Mouse (Mus musculus) embryonic fibroblast, embryonic 13.5 days (primary cell): Measurements from ENCODE around the gene Sinhcaf. TPM values are rescaled to one million over a fixed set of nuclear protein-coding genes. Genes with fewer than 3 reads are reported as not detected.

Source experiments
- H3K27ac ChIP-seq: 2 replicates; pipeline ENCODE4 v1.5.1; 2012; ENCODE audit warnings: low read length, control low read depth, inconsistent platforms; ENCODE audit not compliant: insufficient read depth
- H3K4me1 ChIP-seq: 2 replicates; pipeline ENCODE4 v1.6.1; 2011; ENCODE audit warnings: low read length; ENCODE audit not compliant: control insufficient read depth, insufficient read depth
- H3K4me3 ChIP-seq: 2 replicates; pipeline ENCODE4 v1.5.1; 2011; ENCODE audit warnings: mild to moderate bottlenecking, control low read depth, low read length; ENCODE audit not compliant: insufficient read depth
- CTCF ChIP-seq: IDR thresholded peaks from 2 replicates; pipeline ENCODE4 v1.5.1; 2011; ENCODE audit warnings: mild to moderate bottlenecking, control low read depth, low read length, moderate library complexity, borderline replicate concordance; ENCODE audit not compliant: insufficient read depth
- POLR2A ChIP-seq: IDR thresholded peaks from 2 replicates; pipeline ENCODE4 v1.6.1; 2011; ENCODE audit warnings: low read depth, mild to moderate bottlenecking, control low read depth, low read length, moderate library complexity
- polyA plus RNA-seq: library from polyadenylated mRNA; stranded (reverse); fragments of >200 nt; gene quantifications from 2 replicates; pipeline ENCODE4 v1.2.4, GENCODE M21; 2011; ENCODE audit warnings: low read depth; ENCODE audit not compliant: missing spikeins, insufficient read length

Gene Sinhcaf
- polyA plus RNA-seq, 1 experiment = 22.9 TPM

- Histone ChIP-seq H3K27ac (peak within 1 kb of the TSS; percentile 36), H3K4me1 (no peaks in the 10 kb centered on the region), H3K4me3 (peak within 1 kb of the TSS; percentile 52)
- TF ChIP-seq CTCF (no peak), POLR2A (peak; percentile 98)
Observed at GRCm38 (mm10) chr6:148895773-148896506, 50.3 kb downstream of the Sinhcaf start, which contains the start of gene Caprin2. TSS of gene Caprin2 (minus strand) at chr6:148896237.

GRCm38 (mm10) chr6:148894888-148895772 is 51.1 kb downstream of the Sinhcaf start:
- no peaks in the 10 kb centered on the region for H3K4me1 ChIP-seq
- H3K4me3 ChIP-seq = peak overlapping the region; percentile 52
- TF ChIP-seq POLR2A (no peak), CTCF (no peak)
- H3K27ac ChIP-seq = no peak overlapping the region

GRCm38 (mm10) chr6:148873911-148874310 is 72.4 kb downstream of the Sinhcaf start:
- no peaks in the 10 kb centered on the region for H3K4me1 ChIP-seq
- no peak overlapping the region for H3K27ac ChIP-seq
- H3K4me3 ChIP-seq = no peak overlapping the region
- TF ChIP-seq CTCF (no peak), POLR2A (no peak)

Other genes starting within 250 kb of the Sinhcaf start
- gene Ipo8, start 115.0 kb downstream of the Sinhcaf start, polyA plus RNA-seq = 37.1 and 46.4 TPM in 2 replicates
- 10.4 and 10.5 TPM in 2 replicates for gene Caprin2, start 50.2 kb downstream of the Sinhcaf start, polyA plus RNA-seq
- 6.6 and 6.9 TPM in 2 replicates for gene Dennd5b, start 155.2 kb upstream of the Sinhcaf start, polyA plus RNA-seq
- gene Gm10203, start 183.7 kb upstream of the Sinhcaf start, polyA plus RNA-seq = not detected in 2 replicates
- 5.2 and 6.0 TPM in 2 replicates for gene Etfbkmt, start 193.4 kb upstream of the Sinhcaf start, polyA plus RNA-seq
- gene Amn1, start 242.2 kb upstream of the Sinhcaf start, polyA plus RNA-seq = 19.3 and 19.6 TPM in 2 replicates